Comparison of ENCODE assay signal across 8 mouse cellular contexts in genomic region chr4:40584940-40585571, GRCm38 (mm10).
DNase-seq lines count a peak whose midpoint lies in the region; ATAC-seq lines count a peak whose summit lies in the region.

No protein-coding gene starts in this region.

- 48% methylated on average over 3 of the region's 3 CpGs for WGBS in stomach, embryonic 15.5 days
- 79% methylated on average over 3 of the region's 3 CpGs for WGBS in forebrain, embryonic 10.5 days

- H3K27ac ChIP-seq in stomach, embryonic 15.5 days, result no peak overlapping the region
- no peak overlapping the region for H3K27ac ChIP-seq in forebrain, embryonic 10.5 days

- no peaks in the 10 kb centered on the region for H3K4me1 ChIP-seq in stomach, embryonic 15.5 days
- H3K4me1 ChIP-seq in forebrain, embryonic 10.5 days, result no peaks in the 10 kb centered on the region

- intact Hi-C loops in left cerebral cortex, postnatal 10 days (cut with DNase I), result no loop called here

- H3K4me3 ChIP-seq in stomach, embryonic 15.5 days (replicated peaks), result no peak overlapping the region
- H3K4me3 ChIP-seq in forebrain, embryonic 10.5 days, result no peak overlapping the region

- no peaks in the 10 kb centered on the region for H3K36me3 ChIP-seq in stomach, embryonic 15.5 days
- no peaks in the 10 kb centered on the region for H3K36me3 ChIP-seq in forebrain, embryonic 10.5 days (replicated peaks)

- no peaks in the 10 kb centered on the region for H3K27me3 ChIP-seq in stomach, embryonic 15.5 days (replicated peaks)
- no peaks in the 10 kb centered on the region for H3K27me3 ChIP-seq in forebrain, embryonic 10.5 days (ENCODE audit: poor library complexity, severe bottlenecking)

- H3K4me2 ChIP-seq in stomach, embryonic 15.5 days, result no peak overlapping the region

- ATAC-seq in stomach, embryonic 15.5 days (ENCODE audit: insufficient read depth, low FRiP score, low read depth), result peak; percentile 22; the same call in 1 of the 2 replicates

- H3K9ac ChIP-seq in stomach, embryonic 15.5 days, result no peak overlapping the region

- H3K9me3 ChIP-seq in stomach, embryonic 15.5 days, result no peaks in the 10 kb centered on the region
- no peaks in the 10 kb centered on the region for H3K9me3 ChIP-seq in forebrain, embryonic 10.5 days

- peak; percentile 6 for DNase-seq in kidney, adult 9 months
- DNase-seq in kidney, adult 8-10 months, result no peak
- DNase-seq in cerebellum, adult 11-12 months, result peak; percentile 15
- peak; percentile 7 to 40 for DNase-seq in frontal cortex, adult 2 months (ENCODE audit: extremely low spot score in 1 of 2, low spot score in 1 of 2)
- DNase-seq in left cerebral cortex, postnatal 10 days (ENCODE audit: extremely low spot score in 1 of 2, low spot score in 2 of 2), result peak; percentile 44 to 48
- DNase-seq in thymus, postnatal 36 days, result no peak
- DNase-seq in forebrain, embryonic 10.5 days (ENCODE audit: extremely low spot score, low spot score), result no peak

Comparison
In these comparisons a context has a peak if more than half of its experiments do, and no peak if none do; other contexts are left out.
1. DNase-seq: peak in kidney, adult 9 months (single experiment), cerebellum, adult 11-12 months (single experiment), frontal cortex, adult 2 months (2 of 2) and left cerebral cortex, postnatal 10 days (2 of 2); none in kidney, adult 8-10 months (0 of 2), thymus, postnatal 36 days (0 of 2) and forebrain, embryonic 10.5 days (single experiment).